Mouse (Mus musculus) small intestine, adult 2 months (tissue): ENCODE data around the gene Atoh1.

Experiments
- CTCF ChIP-seq: fragments of 200-500 bp; IDR thresholded peaks from 2 replicates; pipeline ENCODE4 v1.5.1; 2012; ENCODE audit warnings: low read depth, mild to moderate bottlenecking, control low read depth, inconsistent platforms, low read length, moderate library complexity, mixed read lengths; ENCODE audit not compliant: insufficient replicate concordance, insufficient read length; ENCODE audit errors: extremely low read depth
- POLR2A ChIP-seq: fragments of 200-500 bp; IDR thresholded peaks from 2 replicates; pipeline ENCODE4 v1.6.1; 2012; ENCODE audit warnings: low read depth, mild to moderate bottlenecking, control low read depth, inconsistent platforms, low read length, moderate library complexity

GRCm38 (mm10) chr6:64736317-64736716 is 7.4 kb downstream of the Atoh1 start:
- TF ChIP-seq CTCF (no peak), POLR2A (no peak)
